Mouse (Mus musculus) cortical plate, adult 2 months (tissue): ENCODE measurements around the gene Igsf8.

Experiments used
- CTCF ChIP-seq: fragments of 200-500 bp; IDR thresholded peaks from 2 replicates; pipeline ENCODE4 v1.5.1; 2011; ENCODE audit warnings: mild to moderate bottlenecking, control low read depth, low read length; ENCODE audit not compliant: insufficient read depth; ENCODE audit errors: extremely low read depth
- POLR2A ChIP-seq: fragments of 200-500 bp; IDR thresholded peaks from 2 replicates; pipeline ENCODE4 v1.6.1; 2011; ENCODE audit warnings: mild to moderate bottlenecking, low read length, control low read depth; ENCODE audit not compliant: insufficient read depth; ENCODE audit errors: extremely low read depth

DNA sequence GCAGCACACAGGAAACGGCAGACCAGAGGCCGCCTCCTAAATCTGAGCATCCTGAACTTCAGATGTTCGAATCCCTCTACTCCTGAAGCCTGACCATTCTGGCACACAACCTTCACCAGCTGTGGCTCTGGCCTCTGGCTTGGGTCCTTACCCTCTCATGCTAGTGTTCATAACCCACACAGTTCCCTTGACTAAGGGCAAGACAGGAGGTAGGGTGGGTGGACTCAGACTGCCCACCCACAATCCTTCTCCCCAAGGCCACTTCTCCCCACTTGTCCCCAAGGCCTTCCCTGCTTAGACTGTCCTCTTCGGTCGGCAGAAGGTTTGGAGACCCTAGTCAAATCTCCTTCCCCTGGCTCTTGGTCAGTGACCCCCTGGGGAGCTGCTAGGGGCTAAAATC, 88.1 kb downstream of the Igsf8 start:
- no peak for TF ChIP-seq POLR2A
- TF ChIP-seq CTCF: no peak
